8 mouse cellular contexts compared by ENCODE assay signal in genomic region chr4:124692416-124692861, GRCm38 (mm10). TPM values are rescaled to one million over a fixed set of nuclear protein-coding genes. Genes with fewer than 3 reads are reported as not detected.
DNase-seq lines count a peak whose midpoint lies in the region; ATAC-seq lines count a peak whose summit lies in the region.

No protein-coding gene starts in this region.

- H3K36me3 ChIP-seq in kidney, embryonic 14.5 days (ENCODE audit: control insufficient read depth, insufficient read depth, low read length), result peaks cover 3% of the 10 kb centered on the region; the same call in 1 of the 2 replicates
- 0 out of 2 replicates have a peak, but pooled peaks cover 3% of the 10 kb centered on the region for H3K36me3 ChIP-seq in embryonic facial prominence, embryonic 15.5 days
- H3K36me3 ChIP-seq in limb, embryonic 13.5 days, result peaks cover 15% of the 10 kb centered on the region
- no peaks in the 10 kb centered on the region for H3K36me3 ChIP-seq in neural tube, embryonic 12.5 days

- ATAC-seq in kidney, embryonic 14.5 days (ENCODE audit: low FRiP score, low TSS enrichment), result no peak
- ATAC-seq in embryonic facial prominence, embryonic 15.5 days (ENCODE audit: insufficient number of reproducible peaks, low FRiP score, low TSS enrichment, low read depth), result no peak
- ATAC-seq in limb, embryonic 13.5 days (ENCODE audit: low FRiP score, low read depth), result no peak
- no peak for ATAC-seq in neural tube, embryonic 12.5 days (ENCODE audit: low FRiP score, low read depth)

- H3K27ac ChIP-seq in kidney, embryonic 14.5 days (ENCODE audit: low read depth, low read length), result no peak overlapping the region
- no peak overlapping the region for H3K27ac ChIP-seq in embryonic facial prominence, embryonic 15.5 days (replicated peaks)
- no peak overlapping the region for H3K27ac ChIP-seq in limb, embryonic 13.5 days
- no peak overlapping the region for H3K27ac ChIP-seq in neural tube, embryonic 12.5 days

- peak overlapping the region; percentile 94 for H3K9ac ChIP-seq in kidney, embryonic 14.5 days (ENCODE audit: low read depth, low read length)
- peak overlapping the region; percentile 94 for H3K9ac ChIP-seq in embryonic facial prominence, embryonic 15.5 days
- peak overlapping the region; percentile 95 for H3K9ac ChIP-seq in limb, embryonic 13.5 days
- peak overlapping the region; percentile 79 for H3K9ac ChIP-seq in neural tube, embryonic 12.5 days

- H3K27me3 ChIP-seq in kidney, embryonic 14.5 days (ENCODE audit: control insufficient read depth, insufficient read depth, low read length), result no peaks in the 10 kb centered on the region
- H3K27me3 ChIP-seq in embryonic facial prominence, embryonic 15.5 days, result no peaks in the 10 kb centered on the region
- 0 out of 2 replicates have a peak, but pooled peaks cover 3% of the 10 kb centered on the region for H3K27me3 ChIP-seq in limb, embryonic 13.5 days
- H3K27me3 ChIP-seq in neural tube, embryonic 12.5 days (replicated peaks), result peaks cover 9% of the 10 kb centered on the region

- H3K4me2 ChIP-seq in kidney, embryonic 14.5 days (replicated peaks; ENCODE audit: low read depth, low read length), result peak overlapping the region; percentile 76
- H3K4me2 ChIP-seq in embryonic facial prominence, embryonic 15.5 days (replicated peaks), result peak overlapping the region; percentile 70
- H3K4me2 ChIP-seq in limb, embryonic 13.5 days (replicated peaks), result peak overlapping the region; percentile 88
- peak overlapping the region; percentile 65 for H3K4me2 ChIP-seq in neural tube, embryonic 12.5 days (replicated peaks)

- no peaks in the 10 kb centered on the region for H3K9me3 ChIP-seq in kidney, embryonic 14.5 days (ENCODE audit: control insufficient read depth, low read length)
- H3K9me3 ChIP-seq in embryonic facial prominence, embryonic 15.5 days (replicated peaks), result no peaks in the 10 kb centered on the region
- H3K9me3 ChIP-seq in limb, embryonic 13.5 days, result no peaks in the 10 kb centered on the region
- no peaks in the 10 kb centered on the region for H3K9me3 ChIP-seq in neural tube, embryonic 12.5 days

- peak overlapping the region; percentile 96 for H3K4me3 ChIP-seq in kidney, embryonic 14.5 days (ENCODE audit: low read length)
- H3K4me3 ChIP-seq in embryonic facial prominence, embryonic 15.5 days (replicated peaks), result peak overlapping the region; percentile 87
- H3K4me3 ChIP-seq in limb, embryonic 13.5 days, result peak overlapping the region; percentile 88
- H3K4me3 ChIP-seq in neural tube, embryonic 12.5 days, result peak overlapping the region; percentile 82

- WGBS in kidney, embryonic 14.5 days, result 81% methylated on average over 3 of the region's 3 CpGs
- WGBS in embryonic facial prominence, embryonic 15.5 days, result 42% methylated on average over 3 of the region's 3 CpGs
- WGBS in limb, embryonic 13.5 days, result 69% methylated on average over 3 of the region's 3 CpGs
- 73% methylated on average over 3 of the region's 3 CpGs for WGBS in neural tube, embryonic 12.5 days

- DNase-seq in kidney, adult 11 months, result no peak
- DNase-seq in retina, embryonic 14.5 days (ENCODE audit: low spot score), result no peak
- DNase-seq in MN1 (ENCODE audit: low spot score), result no peak
- DNase-seq in adrenal gland, adult (ENCODE audit: inconsistent age in 2 of 2, low spot score in 1 of 2), result no peak

- H3K4me1 ChIP-seq in kidney, embryonic 14.5 days (ENCODE audit: control insufficient read depth, insufficient read depth, low read length), result peaks cover 12% of the 10 kb centered on the region
- H3K4me1 ChIP-seq in embryonic facial prominence, embryonic 15.5 days, result peaks cover 31% of the 10 kb centered on the region
- peaks cover 31% of the 10 kb centered on the region for H3K4me1 ChIP-seq in limb, embryonic 13.5 days
- H3K4me1 ChIP-seq in neural tube, embryonic 12.5 days, result peaks cover 6% of the 10 kb centered on the region; the same call in 1 of the 2 replicates

RNA-seq across cellular contexts. Expression of gene Utp11, which starts 1.0 kb away (rescaled TPM):
- polyA plus RNA-seq in kidney, embryonic 14.5 days (2014; fragmentation: Nextera tagmentation; extraction: Ambion mirVana), result 67.9 and 93.7 TPM in 2 replicates
- polyA plus RNA-seq in embryonic facial prominence, embryonic 15.5 days (2015; fragmentation: Nextera tagmentation; extraction: Ambion mirVana), result 68.9 and 71.3 TPM in 2 replicates
- 84.4 and 87.9 TPM in 2 replicates for polyA plus RNA-seq in limb, embryonic 13.5 days (2015; fragmentation: Nextera tagmentation; extraction: Ambion mirVana)
- polyA plus RNA-seq in neural tube, embryonic 12.5 days (2016; fragmentation: Nextera tagmentation; extraction: Ambion mirVana), result 58.5 and 60.4 TPM in 2 replicates

RNA-seq across cellular contexts. Expression of gene Fhl3, which starts 8.1 kb away (rescaled TPM):
- 9.5 and 9.7 TPM in 2 replicates for polyA plus RNA-seq in kidney, embryonic 14.5 days (2014; fragmentation: Nextera tagmentation; extraction: Ambion mirVana)
- polyA plus RNA-seq in embryonic facial prominence, embryonic 15.5 days (2015; fragmentation: Nextera tagmentation; extraction: Ambion mirVana), result 17.3 and 17.8 TPM in 2 replicates
- 19.9 and 23.8 TPM in 2 replicates for polyA plus RNA-seq in limb, embryonic 13.5 days (2015; fragmentation: Nextera tagmentation; extraction: Ambion mirVana)
- 1.6 and 3.6 TPM in 2 replicates for polyA plus RNA-seq in neural tube, embryonic 12.5 days (2016; fragmentation: Nextera tagmentation; extraction: Ambion mirVana)

RNA-seq across cellular contexts. Expression of gene Sf3a3, which starts 22.1 kb away (rescaled TPM):
- polyA plus RNA-seq in kidney, embryonic 14.5 days (2014; fragmentation: Nextera tagmentation; extraction: Ambion mirVana), result 177 and 183 TPM in 2 replicates
- 138 and 141 TPM in 2 replicates for polyA plus RNA-seq in embryonic facial prominence, embryonic 15.5 days (2015; fragmentation: Nextera tagmentation; extraction: Ambion mirVana)
- 180 and 188 TPM in 2 replicates for polyA plus RNA-seq in limb, embryonic 13.5 days (2015; fragmentation: Nextera tagmentation; extraction: Ambion mirVana)
- polyA plus RNA-seq in neural tube, embryonic 12.5 days (2016; fragmentation: Nextera tagmentation; extraction: Ambion mirVana), result 157 and 162 TPM in 2 replicates

RNA-seq across cellular contexts. Expression of gene Pou3f1, which starts 35.8 kb away (rescaled TPM):
- 1.6 and 1.7 TPM in 2 replicates for polyA plus RNA-seq in kidney, embryonic 14.5 days (2014; fragmentation: Nextera tagmentation; extraction: Ambion mirVana)
- 4.4 and 4.9 TPM in 2 replicates for polyA plus RNA-seq in embryonic facial prominence, embryonic 15.5 days (2015; fragmentation: Nextera tagmentation; extraction: Ambion mirVana)
- 0.75 and 0.99 TPM in 2 replicates for polyA plus RNA-seq in limb, embryonic 13.5 days (2015; fragmentation: Nextera tagmentation; extraction: Ambion mirVana)
- polyA plus RNA-seq in neural tube, embryonic 12.5 days (2016; fragmentation: Nextera tagmentation; extraction: Ambion mirVana), result 25.2 and 25.8 TPM in 2 replicates

RNA-seq across cellular contexts. Expression of gene Inpp5b, which starts 49.2 kb away (rescaled TPM):
- polyA plus RNA-seq in kidney, embryonic 14.5 days (2014; fragmentation: Nextera tagmentation; extraction: Ambion mirVana), result 22.2 and 26.4 TPM in 2 replicates
- 29.2 and 30.9 TPM in 2 replicates for polyA plus RNA-seq in embryonic facial prominence, embryonic 15.5 days (2015; fragmentation: Nextera tagmentation; extraction: Ambion mirVana)
- polyA plus RNA-seq in limb, embryonic 13.5 days (2015; fragmentation: Nextera tagmentation; extraction: Ambion mirVana), result 24.6 and 25.2 TPM in 2 replicates
- polyA plus RNA-seq in neural tube, embryonic 12.5 days (2016; fragmentation: Nextera tagmentation; extraction: Ambion mirVana), result 26.2 and 29.7 TPM in 2 replicates
